Mouse (Mus musculus) hindbrain, embryonic 14.5 days (tissue): ENCODE measurements around the gene AL607142.1. TPM values are rescaled to one million over a fixed set of nuclear protein-coding genes. Genes with fewer than 3 reads are reported as not detected.

ENCODE experiments used
- ATAC-seq: fragments of 200-750 bp; cut with Nextera tagmentation; 2 replicates; pipeline ENCODE4 v1.8.0; 2017; ENCODE audit warnings: moderate number of reproducible peaks, mild to moderate bottlenecking, moderate TSS enrichment, moderate library complexity; ENCODE audit not compliant: low FRiP score
- DNase-seq: peaks from one replicate; pipeline ENCODE4 v3.0.0-alpha.2; 2015; ENCODE audit warnings: low spot score
- H3K27ac ChIP-seq: fragments of 300-500 bp; sonication (generic); 2 replicates; pipeline ENCODE4 v1.5.1; 2014; ENCODE audit warnings: mild to moderate bottlenecking, moderate library complexity
- H3K27me3 ChIP-seq: fragments of 300-500 bp; sonication (generic); 2 replicates; pipeline ENCODE4 v1.6.1; 2014; ENCODE audit warnings: mild to moderate bottlenecking, low read length, mixed read lengths; ENCODE audit not compliant: control insufficient read depth, insufficient read depth
- H3K36me3 ChIP-seq: fragments of 300-500 bp; sonication (generic); replicated peaks from 2 replicates; pipeline ENCODE4 v1.6.1; 2014; ENCODE audit not compliant: control insufficient read depth, insufficient read depth
- H3K4me1 ChIP-seq: fragments of 300-500 bp; sonication (generic); replicated peaks from 2 replicates; pipeline ENCODE4 v1.6.1; 2014; ENCODE audit warnings: antibody characterized with exemption, low read length, mixed read lengths; ENCODE audit not compliant: control insufficient read depth, insufficient read depth
- H3K4me2 ChIP-seq: fragments of 300-500 bp; sonication (generic); replicated peaks from 2 replicates; pipeline ENCODE4 v1.6.1; 2014; ENCODE audit warnings: mild to moderate bottlenecking, moderate library complexity
- H3K4me3 ChIP-seq: fragments of 300-500 bp; sonication (generic); replicated peaks from 2 replicates; pipeline ENCODE4 v1.5.1; 2014; ENCODE audit warnings: mild to moderate bottlenecking, low read length
- H3K9ac ChIP-seq: fragments of 300-500 bp; sonication (generic); 2 replicates; pipeline ENCODE4 v1.6.1; 2014
- H3K9me3 ChIP-seq: fragments of 300-500 bp; sonication (generic); 2 replicates; pipeline ENCODE4 v1.6.1; 2016; ENCODE audit warnings: low read length; ENCODE audit not compliant: control insufficient read depth
- WGBS: fragments of 180-500 bp; shearing (Covaris S2); extraction: QIAGEN DNeasy Blood & Tissue Kit; methylation state at CpG from one replicate; pipeline ENCODE4 v1.1.7; 2014; 5-methylcytosine and 5-hydroxymethylcytosine counted together
- polyA plus RNA-seq: library from polyadenylated mRNA; unstranded; fragments of >200 nt; fragmentation: Nextera tagmentation; extraction: Ambion mirVana; gene quantifications from 2 replicates; pipeline ENCODE4 v1.2.1, GENCODE M21; 2014

AL607142.1 gene
- polyA plus RNA-seq, 1 experiment from 2014 or later: not detected

- no peaks in the 10 kb centered on the region for H3K27me3 ChIP-seq
- no peak overlapping the region for H3K4me2 ChIP-seq
- H3K27ac ChIP-seq: no peak overlapping the region
- no peaks in the 10 kb centered on the region for H3K9me3 ChIP-seq
- ATAC-seq (no peak), DNase-seq (no peak)
- H3K9ac ChIP-seq: no peak overlapping the region
- WGBS: 45% methylated on average over 4 of the region's 4 CpGs
- no peak overlapping the region for H3K4me3 ChIP-seq
- no peaks in the 10 kb centered on the region; the same call in 1 of the 2 replicates for H3K4me1 ChIP-seq
- no peaks in the 10 kb centered on the region for H3K36me3 ChIP-seq
Observed at GRCm38 (mm10) chr4:120130926-120131325, 66.1 kb downstream of the AL607142.1 start.

GRCm38 (mm10) chr4:120131441-120132220 is 66.8 kb downstream of the AL607142.1 start:
- H3K9me3 ChIP-seq: no peaks in the 10 kb centered on the region
- DNase-seq: peak; percentile 61
- WGBS: 78% methylated on average over 24 of the region's 24 CpGs
- H3K9ac ChIP-seq: no peak overlapping the region
- ATAC-seq: no peak
- no peak overlapping the region for H3K4me3 ChIP-seq
- no peaks in the 10 kb centered on the region for H3K27me3 ChIP-seq
- H3K4me2 ChIP-seq: no peak overlapping the region
- H3K36me3 ChIP-seq: no peaks in the 10 kb centered on the region
- no peak overlapping the region for H3K27ac ChIP-seq
- no peaks in the 10 kb centered on the region; the same call in 1 of the 2 replicates for H3K4me1 ChIP-seq

GRCm38 (mm10) chr4:120134223-120134622 is 69.4 kb downstream of the AL607142.1 start:
- H3K4me3 ChIP-seq: no peak overlapping the region
- DNase-seq: no peak
- ATAC-seq: no peak
- no peak overlapping the region for H3K9ac ChIP-seq
- no peaks in the 10 kb centered on the region; the same call in 1 of the 2 replicates for H3K4me1 ChIP-seq
- WGBS: 74% methylated on average over 6 of the region's 6 CpGs
- no peak overlapping the region for H3K4me2 ChIP-seq
- H3K27ac ChIP-seq: no peak overlapping the region
- H3K36me3 ChIP-seq: no peaks in the 10 kb centered on the region
- no peaks in the 10 kb centered on the region for H3K27me3 ChIP-seq
- H3K9me3 ChIP-seq: no peaks in the 10 kb centered on the region

- no peak for DNase-seq
- WGBS: 73% methylated on average over 1 of the region's 1 CpGs
- no peaks in the 10 kb centered on the region for H3K4me1 ChIP-seq
Observed at GRCm38 (mm10) chr4:120141810-120142209, 77.0 kb downstream of the AL607142.1 start.

GRCm38 (mm10) chr4:120142905-120143304 is 78.1 kb downstream of the AL607142.1 start:
- no peak overlapping the region for H3K27ac ChIP-seq
- H3K4me3 ChIP-seq: no peak overlapping the region
- H3K27me3 ChIP-seq: no peaks in the 10 kb centered on the region
- 0 out of 2 replicates have a peak, but pooled peaks have one; percentile 21 for ATAC-seq
- no peak overlapping the region for H3K4me2 ChIP-seq
- H3K36me3 ChIP-seq: no peaks in the 10 kb centered on the region
- H3K9me3 ChIP-seq: no peaks in the 10 kb centered on the region
- no peak for DNase-seq
- 77% methylated on average over 9 of the region's 9 CpGs for WGBS
- H3K9ac ChIP-seq: no peak overlapping the region
- H3K4me1 ChIP-seq: no peaks in the 10 kb centered on the region

More at GRCm38 (mm10) chr4:120141810-120142209, 77.0 kb downstream of the AL607142.1 start:
- ATAC-seq: no peak
- no peaks in the 10 kb centered on the region for H3K36me3 ChIP-seq
- no peaks in the 10 kb centered on the region for H3K9me3 ChIP-seq
- H3K9ac ChIP-seq: no peak overlapping the region
- no peaks in the 10 kb centered on the region for H3K27me3 ChIP-seq
- H3K4me3 ChIP-seq: no peak overlapping the region
- H3K4me2 ChIP-seq: no peak overlapping the region
- no peak overlapping the region for H3K27ac ChIP-seq

Other genes with a start within 250 kb of the AL607142.1 start
- gene Edn2, start 96.2 kb downstream of the AL607142.1 start, polyA plus RNA-seq: not detected in 2 replicates
- gene Foxo6, start 222.4 kb downstream of the AL607142.1 start, polyA plus RNA-seq: 1.0 and 1.4 TPM in 2 replicates